Mouse (Mus musculus) left cerebral cortex, postnatal 36 days (tissue): ENCODE results near the gene Mapk6. TPM values are rescaled to one million over a fixed set of nuclear protein-coding genes. Genes with fewer than 3 reads are reported as not detected.
A peak's percentile ranks its signal among the peaks of the same experiment; 100 is the strongest.

Experiments used
- DNase-seq, 2 experiments: peaks; one replicate each; pipeline ENCODE4 v3.0.0; 2021 to 2022; ENCODE audit warnings: low spot score in 2 of 2, mixed read lengths in 1 of 2
- intact Hi-C: fragments of 180-260 bp; cut with DNase I; formaldehyde crosslinking; loops from one replicate; pipeline ENCODE4 v1.15.1; 2025
- total RNA-seq, 2 experiments: library from RNA; stranded (reverse); gene quantifications; 2 replicates each; pipeline ENCODE4 v1.2.3; 2021

Gene Mapk6
- total RNA-seq, 2 experiments from 2014 or later: 67.8 to 74.3 TPM

GRCm38 (mm10) chr9:75347458-75347857 is 62.3 kb downstream of the Mapk6 start, which contains the start of gene Bcl2l10:
TSS of gene Bcl2l10 (plus strand) at chr9:75347758.
- intact Hi-C loops: no loop called here
- DNase-seq: no peak

GRCm38 (mm10) chr9:75342433-75342832 is 67.4 kb downstream of the Mapk6 start:
- intact Hi-C loops: no loop called here
- DNase-seq: no peak

- intact Hi-C loops: no loop called here
- peak; percentile 64 to 78 for DNase-seq
Measured at GRCm38 (mm10) chr9:75338016-75338415, 71.8 kb downstream of the Mapk6 start.

DNA sequence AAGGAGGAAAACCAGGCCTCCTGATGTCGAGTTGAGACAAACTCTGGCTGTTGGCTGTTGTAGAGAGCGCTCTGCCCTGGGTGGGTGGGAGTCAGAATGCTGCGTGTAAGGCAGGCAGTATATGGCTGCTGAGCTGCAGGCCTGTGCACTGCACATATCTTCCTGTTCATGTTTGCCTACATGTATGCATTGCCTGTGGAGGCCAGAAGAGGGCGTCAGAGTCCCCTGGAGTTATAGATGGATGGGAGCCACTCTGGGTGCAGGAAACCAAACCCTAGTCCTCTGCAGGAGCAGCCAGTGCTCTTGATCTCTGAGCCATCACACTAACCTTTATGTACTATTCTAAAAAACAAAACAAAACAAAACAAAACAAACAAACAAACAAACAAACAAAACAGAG is 75.4 kb downstream of the Mapk6 start:
- DNase-seq: no peak
- intact Hi-C loops: no loop called here

GRCm38 (mm10) chr9:75330821-75331220 is 79.0 kb downstream of the Mapk6 start:
- DNase-seq: peak; percentile 43 to 59
- intact Hi-C loops: no loop called here

GRCm38 (mm10) chr9:75328047-75328446 is 81.8 kb downstream of the Mapk6 start:
- intact Hi-C loops: no loop called here
- no peak for DNase-seq

- intact Hi-C loops: loop anchor here (5.0 kb wide), 1 partner anchor 90 kb away; the partner anchor contains the start of gene Mapk6
- DNase-seq: peak; percentile 44
Measured at GRCm38 (mm10) chr9:75322099-75322885, 87.5 kb downstream of the Mapk6 start.

DNA sequence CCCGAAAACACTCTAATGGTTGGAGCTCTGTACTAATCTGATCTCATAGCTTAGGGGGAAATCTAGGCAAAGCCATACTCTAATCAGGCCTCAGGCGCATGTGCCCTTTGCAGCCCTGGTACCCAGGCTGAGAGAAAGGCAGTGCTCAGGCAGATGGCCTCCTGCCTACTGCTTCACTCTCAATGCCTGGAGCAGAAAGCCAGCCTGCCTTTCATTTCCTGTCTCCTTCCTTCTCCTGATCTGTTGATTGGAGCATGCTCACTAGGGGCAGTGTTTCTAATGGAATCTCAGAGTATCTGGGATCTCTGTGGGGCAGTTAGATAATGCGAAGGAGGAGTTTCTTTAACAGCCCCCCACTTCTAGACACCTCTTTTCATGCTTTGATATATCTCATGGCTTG is 90.4 kb downstream of the Mapk6 start:
- DNase-seq: no peak

More for the DNA sequence above, 90.4 kb downstream of the Mapk6 start:
- intact Hi-C loops: no loop called here

Other genes with a start within 250 kb of the Mapk6 start
- gene Myo5c, start 178.0 kb downstream of the Mapk6 start, total RNA-seq: 1 to 10 TPM; 4.4 to 6.3 TPM
- 100 to 1,000 TPM; 149 to 158 TPM for gene Gnb5, start 103.7 kb downstream of the Mapk6 start, total RNA-seq
- not detected for gene Bcl2l10, start 62.2 kb downstream of the Mapk6 start, total RNA-seq
- gene Leo1, start 31.5 kb upstream of the Mapk6 start, total RNA-seq: 10 to 100 TPM; 26.2 to 30.0 TPM
- 10 to 100 TPM; 48.6 to 50.7 TPM for gene Tmod3, start 149.7 kb upstream of the Mapk6 start, total RNA-seq
- gene Tmod2, start 201.3 kb upstream of the Mapk6 start, total RNA-seq: 100 to 1,000 TPM; 368 to 380 TPM
- gene Lysmd2, start 215.7 kb upstream of the Mapk6 start, total RNA-seq: 10 to 100 TPM; 67.6 to 71.9 TPM